Mouse (Mus musculus): ENCODE measurements around the gene Cdhr5.
"Not testable (repeated sequence)": the region's sequence is repeated elsewhere in the genome, so short reads cannot be mapped to it uniquely, and the experiment has no call there.

Gene Cdhr5

DNA sequence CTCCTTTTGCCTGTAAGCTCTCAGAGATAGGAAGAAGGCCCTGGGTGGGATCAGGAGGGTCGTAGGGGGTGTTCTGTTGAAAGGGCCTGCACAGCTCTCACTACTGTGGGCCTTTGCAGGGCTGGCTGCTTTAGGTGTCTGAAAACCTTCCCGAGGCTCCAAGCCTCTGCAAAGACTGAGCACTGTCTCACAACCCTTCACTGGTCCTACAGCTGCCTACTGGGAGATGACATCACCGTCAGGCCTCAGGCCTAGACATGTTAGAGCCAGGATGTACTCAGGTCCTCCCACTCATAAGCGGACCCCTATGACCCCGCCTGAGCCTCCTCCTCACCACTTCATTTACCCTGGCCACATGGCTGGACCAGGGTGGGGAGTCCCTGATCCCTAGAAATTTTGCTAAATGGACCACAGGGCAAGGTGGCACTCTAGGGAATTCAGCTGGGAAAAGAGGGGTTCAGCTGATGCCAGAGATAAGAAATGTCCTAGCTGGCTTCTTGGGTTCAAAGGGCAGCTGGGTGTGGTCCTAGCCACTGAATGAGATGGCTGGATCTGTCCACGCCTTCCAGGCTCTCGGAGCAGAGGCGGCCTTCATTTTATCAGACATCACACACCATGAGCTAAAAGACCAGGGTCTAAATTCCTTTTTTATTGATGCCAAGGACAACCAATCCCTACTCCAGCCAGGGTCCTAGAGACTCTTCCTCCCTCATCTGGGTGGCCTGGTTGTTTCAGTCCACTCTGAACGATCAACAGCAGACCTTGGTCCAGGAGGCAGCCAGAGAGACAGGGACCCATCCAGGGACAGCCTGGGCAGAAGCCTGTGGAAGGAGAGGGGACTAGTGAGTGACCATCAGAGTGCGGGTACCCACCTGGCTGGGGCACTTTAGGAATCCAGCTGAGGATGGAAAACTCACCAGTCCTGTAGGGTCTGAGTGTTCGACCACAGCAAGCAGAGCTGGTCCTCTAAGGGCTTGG is 1.4 kb upstream of the Cdhr5 start:
- DNase-seq (ENCODE audit: low read depth, low spot score) = no peak

DNA sequence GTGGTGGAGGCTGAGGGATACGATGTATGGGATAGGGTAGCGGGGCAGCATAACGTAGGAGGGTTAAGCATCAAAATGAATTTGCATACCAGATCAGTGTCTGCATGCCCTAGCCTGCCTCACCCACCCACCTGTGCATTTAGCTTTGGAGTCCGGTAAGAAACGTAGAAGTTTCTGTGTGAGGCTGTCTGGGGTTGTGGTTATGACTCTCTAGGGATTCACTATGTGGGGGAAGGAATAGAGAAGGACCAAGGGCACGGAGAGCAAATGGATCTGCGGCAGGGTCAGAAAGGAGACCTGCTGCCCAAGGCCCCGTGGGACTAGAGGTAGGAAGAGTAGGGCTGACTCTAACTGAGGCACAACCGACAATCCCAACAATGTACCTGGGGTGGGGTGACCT is 1.2 kb downstream of the Cdhr5 start:
- no peak for DNase-seq (ENCODE audit: low read depth, low spot score)

DNA sequence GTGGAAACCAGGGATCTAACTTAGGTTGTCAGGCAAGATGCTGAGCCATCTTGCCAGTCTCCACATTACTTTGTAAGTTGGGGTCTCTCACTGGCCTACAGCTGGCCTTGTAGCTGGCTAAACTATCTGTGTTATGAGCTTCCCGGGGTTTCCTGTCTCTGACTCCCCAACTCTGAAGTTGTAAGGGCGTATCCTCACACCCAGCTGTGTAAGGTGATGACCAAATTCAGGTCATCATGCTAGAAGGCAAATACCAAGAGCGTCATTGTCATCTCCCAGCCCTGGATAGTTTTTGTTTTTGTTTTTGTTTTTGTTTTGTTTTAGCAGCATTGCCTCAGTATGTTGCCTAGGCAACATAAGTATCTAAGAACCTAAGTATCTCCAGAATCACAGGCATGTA is 6.0 kb downstream of the Cdhr5 start:
- DNase-seq (ENCODE audit: low read depth, low spot score) = no peak

DNA sequence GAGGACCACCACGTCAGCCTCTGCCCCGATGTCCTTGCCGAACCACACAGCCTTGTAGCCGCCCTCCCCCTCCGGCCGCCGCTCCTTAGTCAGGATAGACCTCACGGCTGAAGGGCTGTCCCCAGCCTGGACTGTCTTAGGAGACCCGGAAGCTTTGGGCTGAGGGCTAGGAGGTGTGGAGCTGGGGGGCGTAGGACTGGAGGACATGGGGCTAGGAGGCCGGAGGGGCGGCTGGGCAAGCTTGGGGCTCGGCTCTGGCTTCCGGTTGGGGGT is 7.4 kb downstream of the Cdhr5 start:
- no peak for DNase-seq (ENCODE audit: low read depth, low spot score)

DNA sequence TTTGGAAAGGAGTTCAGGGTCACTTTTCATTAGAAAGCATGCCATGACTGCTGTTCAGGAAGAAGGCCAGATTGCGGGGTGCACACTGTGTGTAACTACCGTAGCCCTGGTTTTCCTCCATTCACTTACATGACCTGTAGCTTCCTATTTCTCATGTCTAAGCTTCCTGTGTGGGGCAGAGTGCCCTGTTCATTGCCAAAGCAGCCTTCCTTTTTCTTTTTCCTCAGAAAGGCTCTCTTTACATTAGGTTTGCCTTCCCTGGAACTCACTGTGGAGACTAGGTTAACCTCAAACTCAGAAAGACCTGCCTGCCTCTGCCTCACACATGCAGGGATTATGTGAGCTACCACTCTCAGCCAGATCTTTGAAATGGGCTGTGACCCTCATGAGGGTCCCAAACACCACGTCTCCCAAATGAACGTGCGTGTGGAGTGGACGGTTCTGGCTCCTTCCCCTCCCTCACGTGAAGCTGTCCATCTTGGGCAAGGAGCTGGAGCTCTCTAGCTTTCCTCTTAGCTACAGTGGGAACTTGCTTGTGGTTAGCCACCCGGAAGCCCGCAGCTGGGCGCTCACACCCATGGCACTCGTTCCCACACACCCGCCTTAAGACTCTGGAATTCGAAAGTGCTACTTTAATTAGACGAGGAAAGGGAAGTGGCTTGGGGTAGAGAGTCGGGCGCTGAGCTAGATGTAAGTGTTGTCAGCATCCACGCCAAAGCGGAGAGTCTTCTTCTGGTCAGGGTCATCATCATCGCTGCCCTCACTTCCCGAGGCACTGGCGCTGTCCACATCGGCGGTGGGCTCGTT is 7.9 kb downstream of the Cdhr5 start:
- no peak for DNase-seq (ENCODE audit: low read depth, low spot score)

DNA sequence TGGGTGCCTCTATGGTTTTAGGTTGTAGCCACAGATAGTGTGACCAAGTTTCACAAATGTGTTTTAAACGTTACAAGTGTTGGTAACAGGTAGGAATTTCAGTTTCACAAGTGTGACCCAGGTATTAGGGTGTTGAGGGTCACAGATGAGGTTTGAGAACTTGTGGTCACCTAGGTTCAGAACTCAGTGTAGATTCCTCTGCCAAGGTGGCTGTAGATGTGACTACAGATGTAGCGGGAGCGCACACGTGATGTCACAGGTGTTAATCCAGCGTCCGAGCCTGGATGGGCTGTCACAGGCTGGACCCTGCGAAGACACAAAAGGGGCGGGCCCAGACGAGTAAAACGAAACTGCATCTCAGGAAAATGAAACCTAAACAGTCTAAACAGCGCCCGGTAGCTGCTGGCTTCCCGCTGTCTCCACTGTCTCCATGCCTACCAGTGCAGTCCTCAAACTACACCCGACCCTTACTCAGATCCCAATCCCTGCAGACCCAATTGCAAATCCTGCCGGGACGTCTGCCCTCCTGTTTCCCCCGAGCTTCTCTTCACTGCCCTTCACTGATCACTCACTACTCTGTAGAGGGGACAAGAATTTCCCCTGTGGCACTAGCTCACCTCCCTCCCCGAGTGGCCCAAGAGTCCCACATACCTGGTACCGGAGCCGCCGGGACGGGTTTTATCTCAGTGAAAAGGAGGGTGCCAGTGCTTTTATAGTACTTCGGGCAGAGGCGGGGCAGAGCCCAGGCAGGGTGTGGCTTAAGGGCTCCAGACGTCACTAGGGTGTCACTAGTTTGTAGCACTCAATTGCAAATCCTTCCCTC is 10.6 kb downstream of the Cdhr5 start, which contains the start of gene Irf7:
TSS of gene Irf7 (minus strand) at position 743 of the 823 bp plus-strand sequence.
- peak; percentile 74 for DNase-seq (ENCODE audit: low read depth, low spot score)

DNA sequence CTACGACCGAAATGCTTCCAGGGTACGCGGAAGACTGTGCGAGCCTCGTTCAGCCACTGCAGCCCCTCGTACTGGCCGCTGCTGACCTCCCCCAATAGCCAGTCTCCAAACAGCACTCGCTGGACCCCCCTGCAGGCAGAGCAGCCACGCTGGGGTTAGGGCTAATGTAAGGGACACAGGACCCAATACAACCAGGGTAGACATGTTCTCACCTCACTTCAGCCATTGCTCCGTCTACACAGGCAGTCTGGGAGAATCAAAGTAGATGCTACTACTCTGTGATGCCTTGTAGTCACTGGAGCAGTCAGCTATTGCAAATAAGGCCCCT is 11.2 kb downstream of the Cdhr5 start:
- DNase-seq (ENCODE audit: low read depth, low spot score) = no peak

DNA sequence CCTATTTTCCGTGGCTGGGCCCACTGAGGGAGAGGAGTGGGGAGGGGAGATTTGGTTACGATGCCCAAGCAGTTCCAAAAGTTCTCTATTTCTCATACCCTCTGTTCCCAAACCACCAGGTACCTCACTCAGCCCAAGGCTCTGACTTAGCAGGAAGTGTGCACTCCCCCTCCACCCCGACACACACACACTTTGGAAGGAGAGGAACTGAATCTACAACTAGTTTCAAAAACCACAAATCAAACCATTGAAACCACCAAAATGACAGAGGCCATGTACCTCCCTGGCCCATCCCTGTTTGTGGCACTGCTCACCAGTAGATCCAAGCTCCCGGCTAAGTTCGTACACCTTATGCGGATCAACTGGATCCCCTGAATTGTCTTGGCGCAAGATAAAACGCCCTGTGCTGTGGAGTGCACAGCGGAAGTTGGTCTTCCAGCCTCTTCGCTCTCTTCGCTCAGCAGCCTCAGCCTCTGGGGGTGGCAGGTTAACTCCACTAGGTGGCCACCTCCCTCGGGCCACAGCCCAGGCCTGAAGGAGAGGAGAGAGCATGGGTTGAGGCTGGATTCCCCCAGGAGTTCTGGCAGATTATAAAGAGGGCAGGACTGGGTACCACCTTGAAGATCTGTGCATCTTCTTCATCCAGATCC is 11.7 kb downstream of the Cdhr5 start:
- peak; percentile 26 for DNase-seq (ENCODE audit: low read depth, low spot score)

DNA sequence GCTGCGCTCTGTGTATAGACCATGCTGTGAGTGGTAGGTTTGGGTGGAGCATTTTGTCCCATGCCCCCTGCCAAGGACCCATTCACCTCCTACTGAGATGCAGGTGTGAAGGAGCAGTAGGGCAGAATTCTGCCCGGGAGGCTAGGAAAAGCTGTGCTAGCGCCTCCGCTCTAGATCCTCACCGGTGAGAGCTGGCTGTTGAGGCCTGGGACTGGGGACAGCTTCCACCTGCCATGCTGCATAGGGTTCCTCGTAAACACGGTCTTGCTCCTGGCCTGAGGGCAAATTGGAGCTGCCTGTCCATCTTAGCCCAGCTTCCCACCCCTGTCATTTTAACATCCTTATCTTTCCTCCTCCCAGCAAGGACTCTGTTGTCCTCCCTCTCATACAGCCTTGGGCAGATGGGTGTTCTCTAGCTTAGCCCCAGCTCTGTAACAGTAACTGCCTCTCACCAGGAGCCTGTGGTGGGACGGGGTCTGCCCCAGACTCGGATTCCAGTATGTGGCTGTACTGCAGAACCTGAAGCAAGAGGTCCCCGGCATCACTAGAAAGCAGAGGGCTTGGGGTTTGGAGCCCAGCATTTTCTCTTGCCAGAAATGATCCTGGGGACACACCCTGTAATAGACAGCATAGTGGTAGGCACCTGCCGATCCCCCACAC is 12.4 kb downstream of the Cdhr5 start:
- no peak for DNase-seq (ENCODE audit: low read depth, low spot score)

DNA sequence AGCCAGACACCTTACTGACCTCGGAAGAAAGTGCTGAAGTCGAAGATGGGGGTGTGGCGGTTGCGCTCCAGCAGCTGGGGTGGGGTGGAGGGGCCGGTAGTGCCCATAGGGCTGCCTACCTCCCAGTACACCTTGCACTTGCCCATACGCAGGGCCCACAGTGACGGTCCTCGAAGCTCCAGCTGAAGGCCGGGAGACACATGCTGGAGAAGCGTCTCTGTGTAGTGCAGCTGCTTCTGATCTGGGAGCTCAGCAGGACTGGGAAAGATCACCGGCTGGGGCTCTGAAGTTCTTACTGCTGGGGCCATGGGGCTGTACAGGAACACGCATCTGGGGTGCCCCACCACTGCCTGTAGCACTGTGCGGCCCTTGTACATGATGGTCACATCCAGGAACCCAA is 12.9 kb downstream of the Cdhr5 start:
- DNase-seq (ENCODE audit: low read depth, low spot score) = no peak

DNA sequence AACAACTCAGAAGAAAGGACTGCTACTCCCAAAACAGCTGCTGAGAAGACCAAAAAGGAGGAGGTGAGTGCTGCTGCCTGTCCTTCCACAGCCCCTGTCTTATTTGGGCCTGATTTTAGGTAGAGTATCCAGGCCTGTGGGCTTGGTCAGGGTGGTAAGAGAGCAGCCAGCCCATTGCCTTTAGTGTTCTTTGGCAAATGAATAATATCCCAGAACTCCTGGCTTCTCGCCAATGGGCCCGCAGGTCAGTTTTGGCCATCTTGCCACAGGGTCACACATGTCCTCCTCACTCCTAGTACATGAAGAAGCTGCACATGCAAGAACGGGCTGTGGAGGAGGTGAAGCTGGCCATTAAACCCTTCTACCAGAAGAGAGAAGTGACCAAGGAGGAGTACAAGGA is 15.1 kb downstream of the Cdhr5 start:
- DNase-seq (ENCODE audit: low read depth, low spot score) = no peak

DNA sequence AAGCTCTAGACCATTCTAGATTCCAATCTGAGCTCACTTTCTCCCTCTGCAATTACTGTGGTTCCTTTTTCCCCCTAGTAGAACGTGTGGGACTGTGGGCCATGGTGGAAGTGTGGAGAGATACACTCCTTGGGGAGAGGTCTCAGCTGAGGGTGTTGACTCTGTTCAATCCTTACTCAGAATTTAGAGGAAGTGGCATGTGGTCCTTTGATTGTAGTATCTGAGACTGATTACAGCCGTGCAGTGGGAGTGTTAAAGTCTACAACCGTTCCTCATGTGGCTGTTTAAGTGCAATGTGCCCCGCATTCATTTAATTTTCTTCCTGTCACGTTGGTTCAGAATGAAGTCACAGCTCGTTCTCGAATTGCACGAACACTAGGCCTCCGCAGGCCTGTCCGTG is 20.4 kb downstream of the Cdhr5 start:
- DNase-seq (ENCODE audit: low read depth, low spot score) = no peak

DNA sequence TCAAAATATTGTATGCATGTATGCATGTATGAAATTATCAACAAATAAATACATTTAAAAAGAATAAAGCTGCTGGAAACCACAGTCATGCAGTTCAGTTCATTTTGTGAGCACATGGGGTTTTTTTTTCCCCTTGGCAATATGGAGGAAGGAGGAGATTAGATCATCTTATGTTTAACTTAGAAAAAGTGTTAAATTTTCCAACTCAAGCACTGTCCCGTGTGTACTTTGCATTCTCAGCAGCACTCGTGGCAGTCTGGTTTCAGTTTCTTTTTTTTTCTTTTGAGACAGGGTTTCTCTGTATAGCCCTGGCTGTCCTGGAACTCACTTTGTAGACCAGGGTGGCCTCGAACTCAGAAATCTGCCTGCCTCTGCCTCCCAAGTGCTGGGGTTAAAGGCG is 26.1 kb downstream of the Cdhr5 start:
- not testable (repeated sequence) for DNase-seq (ENCODE audit: low read depth, low spot score)

DNA sequence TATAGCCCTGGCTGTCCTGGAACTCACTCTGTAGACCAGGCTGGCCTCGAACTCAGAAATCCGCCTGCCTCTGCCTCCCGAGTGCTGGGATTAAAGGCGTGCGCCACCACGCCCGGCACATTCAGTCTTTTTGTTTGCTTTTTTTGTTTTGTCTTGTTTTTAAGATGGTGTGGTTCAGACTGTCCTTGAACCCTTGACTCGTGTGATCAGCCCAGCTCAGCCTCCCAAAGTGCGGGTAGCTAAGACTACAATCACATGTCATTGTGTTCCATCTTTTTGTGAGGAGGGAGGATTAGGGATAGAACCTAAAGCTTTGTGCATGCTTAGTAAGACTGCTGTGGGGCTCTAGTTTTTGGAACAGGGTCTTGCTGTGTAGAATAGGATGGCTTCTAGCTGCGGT is 45.0 kb downstream of the Cdhr5 start:
- no peak for DNase-seq (ENCODE audit: low read depth, low spot score)

DNA sequence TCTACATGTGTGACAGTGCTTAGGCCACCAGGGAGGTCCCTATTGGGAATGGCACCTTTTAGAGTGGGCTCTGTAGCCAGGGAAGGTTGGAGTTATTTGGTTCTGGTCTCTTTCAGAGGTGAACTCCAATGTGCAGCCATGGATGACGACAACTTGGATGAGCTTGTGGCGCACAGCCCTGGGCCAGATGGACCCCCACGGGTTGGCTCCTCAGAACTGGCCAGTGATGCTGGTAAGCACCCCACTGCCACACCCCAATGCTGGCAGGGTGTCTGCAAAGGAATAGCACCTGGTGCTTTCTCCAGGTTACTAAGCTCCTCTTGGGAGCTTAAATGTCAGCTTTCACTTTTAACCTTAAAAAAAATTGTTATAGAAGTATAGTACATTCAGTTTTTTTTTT is 45.5 kb downstream of the Cdhr5 start:
- DNase-seq (ENCODE audit: low read depth, low spot score) = no peak

DNA sequence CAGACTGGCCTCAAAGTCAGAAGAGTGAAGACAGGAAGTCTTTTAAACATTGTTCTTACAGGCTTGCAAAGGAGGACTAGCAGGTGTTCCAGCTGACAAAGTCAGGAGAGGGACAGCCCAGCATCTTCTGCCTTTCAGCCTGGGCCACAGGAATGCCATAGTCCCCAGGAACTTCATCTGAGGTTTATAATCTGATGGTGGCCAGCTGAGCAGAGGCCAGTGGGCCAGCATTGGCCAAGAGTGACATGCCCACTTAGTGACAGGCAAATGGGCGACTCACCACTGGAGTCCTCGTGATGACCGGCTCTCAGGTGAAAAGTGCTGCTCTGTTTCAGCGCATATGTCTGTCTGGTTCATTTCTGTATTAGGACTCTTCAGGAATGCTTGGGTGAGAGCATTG is 46.0 kb downstream of the Cdhr5 start:
- DNase-seq (ENCODE audit: low read depth, low spot score) = no peak

DNA sequence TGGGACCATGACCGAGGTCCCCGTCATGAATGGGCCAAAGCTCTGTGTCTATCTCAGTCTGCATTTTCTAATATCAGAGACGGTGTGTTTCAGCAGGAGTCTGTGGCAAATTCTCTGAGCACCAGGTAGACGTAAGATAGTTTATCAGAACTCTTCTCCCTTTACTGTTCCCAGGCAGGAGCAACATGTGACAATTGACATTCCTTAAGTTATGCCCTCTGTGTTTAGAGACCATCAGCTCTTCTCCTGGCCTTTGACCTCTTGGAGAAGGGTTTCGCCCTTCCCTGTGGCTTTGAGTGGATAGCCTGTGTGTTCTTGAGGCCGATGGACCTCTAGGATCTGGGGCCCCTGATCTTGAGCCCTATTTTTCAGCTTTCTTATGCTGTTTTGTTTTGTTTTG is 46.9 kb downstream of the Cdhr5 start:
- no peak for DNase-seq (ENCODE audit: low read depth, low spot score)

DNA sequence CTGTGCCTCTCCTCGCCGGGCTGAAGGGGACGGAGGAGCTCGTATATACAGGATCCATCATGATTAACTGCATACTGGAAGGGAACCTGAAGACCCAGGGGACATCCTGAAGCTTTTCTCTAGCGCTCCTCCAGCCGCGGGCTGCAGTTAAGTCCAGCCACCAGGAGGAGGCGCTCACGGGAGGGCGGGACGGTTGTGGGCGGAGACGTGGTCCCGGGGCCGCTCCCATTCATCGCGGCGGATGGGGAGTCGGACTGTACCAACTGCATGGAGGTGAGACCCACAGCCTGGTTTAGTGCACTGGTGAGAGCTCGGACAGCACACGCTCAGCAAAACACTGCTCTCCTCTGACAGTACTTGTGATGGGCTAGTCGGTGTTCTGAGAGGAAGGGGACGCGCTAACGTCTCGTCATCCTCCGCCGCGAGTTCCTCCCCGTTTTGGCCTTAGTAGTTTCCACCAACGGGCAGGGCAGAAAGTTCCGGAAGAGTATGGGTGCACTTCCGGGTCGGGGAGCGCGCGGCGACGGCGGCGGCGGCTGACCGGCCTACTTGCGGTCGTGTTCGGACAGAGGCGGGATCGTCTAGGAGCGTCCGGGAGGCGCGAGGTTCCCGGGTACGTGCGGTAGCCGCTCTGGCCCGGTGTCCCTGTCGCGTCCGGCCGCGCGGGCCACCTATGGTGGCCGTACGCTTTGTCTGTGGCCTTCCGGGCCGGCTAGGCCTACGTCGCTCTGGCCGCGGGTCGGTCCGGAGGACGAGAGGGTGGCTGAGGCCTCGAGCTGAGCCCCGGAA is 48.1 kb downstream of the Cdhr5 start, which contains the start of gene Phrf1:
TSS of gene Phrf1 (plus strand) at position 506 of the 789 bp plus-strand sequence.
- DNase-seq (ENCODE audit: low read depth, low spot score) = peak; percentile 83

DNA sequence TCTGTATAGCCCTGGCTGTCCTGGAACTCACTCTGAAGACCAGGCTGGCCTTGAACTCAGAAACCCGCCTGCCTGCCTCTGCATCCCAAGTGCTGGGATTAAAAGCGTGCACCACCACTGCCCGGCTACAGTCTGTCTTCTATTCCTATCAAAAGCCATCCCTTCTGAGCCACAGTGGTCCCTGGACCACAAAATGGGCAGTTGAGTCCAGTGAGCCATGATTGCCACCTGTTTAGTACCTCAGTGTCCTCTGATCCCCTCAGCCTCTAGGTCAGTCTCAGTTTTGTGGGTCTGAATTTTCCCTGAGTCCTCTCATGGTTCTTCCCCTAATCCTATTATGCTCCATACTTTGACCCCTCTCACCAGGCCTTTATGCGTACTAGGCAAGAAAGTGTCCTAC is 48.8 kb downstream of the Cdhr5 start:
- no peak for DNase-seq (ENCODE audit: low read depth, low spot score)

DNA sequence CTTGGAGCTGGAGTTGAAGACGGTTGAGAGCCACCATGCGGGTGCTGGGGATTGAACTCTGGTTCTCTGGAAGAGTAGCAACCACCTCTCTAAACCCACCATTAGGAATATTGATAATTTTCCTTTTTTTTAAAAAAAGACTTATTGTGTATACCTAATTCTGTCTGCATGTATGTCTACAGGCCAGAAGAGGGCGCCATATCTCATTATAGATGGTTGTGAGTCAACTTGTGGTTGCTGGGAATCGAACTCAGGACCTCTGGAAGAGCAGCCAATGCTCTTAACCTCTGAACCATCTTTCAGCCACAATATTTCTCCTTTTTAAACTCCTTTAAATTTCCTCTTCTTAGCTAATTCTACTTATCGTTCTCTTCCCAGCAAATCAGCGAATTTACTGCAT is 50.1 kb downstream of the Cdhr5 start:
- no peak for DNase-seq (ENCODE audit: low read depth, low spot score)

Data from 3T3-L1 (cell line).